Mouse (Mus musculus) layer of hippocampus, adult 18-20 months (tissue): ENCODE measurements at regions not wholly inside any gene's neighbourhood (a gene's known extent, or its start where the extent isn't known, plus 50 kb on each side); places are given as distances from the start of the nearest gene placed in this dataset.

Experiments used
- DNase-seq, 2 experiments: peaks; one replicate each; pipeline ENCODE4 v3.0.0; 2022; ENCODE audit warnings: low spot score in 2 of 2

DNA sequence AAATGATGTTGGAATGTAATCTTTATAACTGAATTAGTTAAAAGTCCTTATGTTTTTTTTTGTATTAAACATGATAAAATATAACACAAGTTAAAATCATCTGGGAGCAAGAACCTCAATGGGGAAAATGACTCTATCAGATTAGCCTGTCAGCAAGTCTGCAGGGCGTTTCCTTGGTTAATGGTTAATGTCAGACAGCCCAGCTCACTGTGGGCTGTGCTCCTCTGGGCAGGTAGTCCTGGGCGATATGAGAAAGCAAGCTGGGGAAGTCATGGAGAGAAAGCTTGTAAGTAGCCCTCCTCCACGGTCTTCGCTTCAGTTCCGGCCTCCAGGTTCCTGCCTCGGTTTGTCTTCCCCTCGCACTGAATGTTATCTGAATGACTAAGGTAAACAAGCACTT lies 379.0 kb upstream of the Prickle1 start:
- no peak for DNase-seq

- DNase-seq: no peak
Measured at GRCm38 (mm10) chr15:93972979-93973378, 377.3 kb upstream of the Prickle1 start.

GRCm38 (mm10) chr15:93961950-93962349 lies 366.3 kb upstream of the Prickle1 start:
- no peak for DNase-seq

- no peak for DNase-seq
Measured at GRCm38 (mm10) chr15:93959931-93960330, 364.2 kb upstream of the Prickle1 start.

DNA sequence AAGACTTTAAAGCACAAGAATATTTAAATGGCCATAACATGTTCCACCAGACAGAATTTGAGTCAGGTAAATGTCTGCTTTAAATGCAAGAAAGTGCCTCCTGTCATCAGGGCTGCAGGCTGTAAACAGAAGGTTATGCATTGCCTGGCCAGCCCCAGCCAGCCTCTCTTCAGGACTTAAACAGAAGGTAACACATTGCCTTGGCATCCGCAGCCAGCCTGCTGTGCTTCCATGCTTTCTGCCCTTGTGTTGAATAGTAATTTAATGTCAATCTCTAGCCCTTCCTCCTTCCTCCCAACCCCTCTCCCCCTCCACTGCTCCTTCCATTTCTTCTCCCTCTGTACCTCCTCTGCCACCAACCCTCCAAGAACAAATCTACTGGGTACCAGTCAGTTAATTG lies 362.4 kb upstream of the Prickle1 start:
- no peak for DNase-seq

- no peak for DNase-seq
Measured at GRCm38 (mm10) chr15:93956801-93957200, 361.1 kb upstream of the Prickle1 start.

- no peak for DNase-seq
Measured at GRCm38 (mm10) chr15:93953548-93953947, 357.9 kb upstream of the Prickle1 start.

- no peak for DNase-seq
Measured at GRCm38 (mm10) chr15:93950441-93950840, 354.8 kb upstream of the Prickle1 start.

- no peak for DNase-seq
Measured at GRCm38 (mm10) chr15:93948902-93949301, 353.2 kb upstream of the Prickle1 start.

- DNase-seq: no peak
Measured at GRCm38 (mm10) chr15:93943545-93943944, 347.9 kb upstream of the Prickle1 start.

DNA sequence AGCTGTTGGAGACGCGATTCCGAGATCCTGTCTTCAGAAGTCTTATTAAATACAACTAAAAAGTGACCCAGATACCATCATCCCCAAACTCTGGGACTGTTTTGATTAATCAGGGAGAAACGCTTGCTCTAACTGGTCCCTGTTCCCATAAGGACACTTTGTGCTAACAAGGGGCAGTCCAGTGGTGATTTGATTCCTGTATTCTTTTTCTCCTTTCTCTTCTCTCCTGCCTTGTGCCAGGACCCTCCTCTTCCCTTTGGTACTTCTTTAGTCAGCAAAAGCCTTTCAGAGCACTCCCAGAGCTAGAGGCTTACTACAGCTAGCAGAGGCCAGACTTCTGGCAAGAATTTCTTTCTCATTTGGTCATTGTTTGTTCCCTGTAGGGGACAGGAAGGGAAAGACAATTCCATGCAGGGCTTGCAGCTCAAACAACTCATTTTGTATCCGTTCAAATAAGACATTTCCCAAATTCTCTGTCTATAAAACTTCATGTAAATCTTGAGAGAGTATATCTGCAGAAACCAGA lies 337.3 kb upstream of the Prickle1 start:
- DNase-seq: peak in 1 of 2 experiments; percentile 8

- DNase-seq: no peak
Measured at GRCm38 (mm10) chr15:93926842-93927241, 331.2 kb upstream of the Prickle1 start.

DNA sequence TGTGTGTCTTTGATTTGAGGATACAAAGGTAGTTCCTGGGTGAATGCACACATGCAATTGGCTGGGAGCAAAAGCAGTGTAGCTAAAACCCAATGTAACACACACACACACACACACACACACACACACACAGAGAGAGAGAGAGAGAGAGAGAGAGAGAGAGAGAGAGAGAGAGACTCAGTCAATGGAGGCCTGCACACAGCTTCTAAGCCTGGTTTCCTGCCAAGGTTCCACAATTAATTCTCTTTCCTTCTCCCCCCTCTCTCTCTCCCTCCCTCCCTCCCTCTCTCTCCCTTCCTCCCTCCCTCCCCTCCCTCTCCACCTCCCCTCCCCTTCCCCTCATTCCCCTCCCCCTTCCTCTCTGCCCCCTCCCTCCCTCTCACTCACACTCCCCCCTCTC lies 330.6 kb upstream of the Prickle1 start:
- DNase-seq: no peak

- DNase-seq: no peak
Measured at GRCm38 (mm10) chr15:93921457-93922234, 326.0 kb upstream of the Prickle1 start.

DNA sequence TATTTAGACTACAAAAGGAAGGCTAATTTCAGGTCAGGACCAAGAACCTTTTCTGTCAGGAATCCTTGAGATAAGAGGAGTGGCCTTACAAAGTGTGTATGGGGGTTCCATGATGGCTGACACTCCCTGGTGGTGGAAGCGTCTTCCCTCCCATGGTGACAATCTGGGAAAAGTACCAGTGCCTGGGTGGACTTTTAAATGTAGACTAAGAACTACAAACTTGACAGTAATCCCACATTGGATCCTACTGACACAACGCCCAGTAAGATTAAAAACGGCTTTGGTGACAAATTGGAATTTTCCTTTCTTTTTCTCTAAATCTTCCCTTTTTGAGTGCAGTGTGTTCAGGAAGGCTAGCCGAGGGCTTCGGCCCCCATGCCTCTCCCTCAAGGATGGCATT lies 325.3 kb upstream of the Prickle1 start:
- DNase-seq: no peak

DNA sequence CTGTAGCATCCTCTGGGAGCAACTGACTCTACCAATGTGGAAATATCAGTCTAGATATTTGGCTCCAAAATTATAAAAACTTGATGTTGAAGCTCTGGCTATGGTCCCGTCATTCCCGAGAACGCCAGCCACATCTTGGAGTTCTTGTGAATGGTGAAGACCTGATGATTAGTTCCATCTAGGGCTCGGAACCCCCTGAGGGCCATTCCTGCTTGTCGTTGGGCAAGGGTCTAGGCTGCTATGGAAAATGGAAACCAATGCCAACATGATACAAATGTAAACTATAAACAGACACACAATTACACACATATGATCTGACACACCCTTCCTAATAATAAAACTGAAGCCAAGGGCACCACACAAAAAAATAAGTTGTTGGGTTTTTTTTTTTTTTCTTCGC lies 323.9 kb upstream of the Prickle1 start:
- DNase-seq: no peak

DNA sequence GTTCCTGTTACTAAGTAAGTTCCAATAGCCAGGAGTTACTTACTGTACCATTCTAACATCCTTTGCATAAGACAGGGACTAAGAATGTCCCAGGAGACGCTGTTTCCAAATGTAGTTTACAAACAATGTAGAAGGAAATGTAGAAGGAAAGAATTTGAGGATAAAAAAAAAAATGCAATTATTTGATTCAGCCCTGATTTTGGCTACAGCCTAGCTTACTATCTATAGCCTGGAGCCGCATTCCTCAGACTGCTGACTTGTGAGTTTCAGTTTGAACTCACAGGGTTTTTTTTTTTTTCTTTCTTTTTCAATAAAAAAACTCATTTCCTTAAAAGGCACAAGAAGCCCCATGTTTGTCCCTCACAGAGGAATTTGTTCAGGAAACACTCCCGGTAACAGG lies 321.2 kb upstream of the Prickle1 start:
- no peak for DNase-seq

- no peak for DNase-seq
Measured at GRCm38 (mm10) chr15:93913462-93913861, 317.8 kb upstream of the Prickle1 start.

DNA sequence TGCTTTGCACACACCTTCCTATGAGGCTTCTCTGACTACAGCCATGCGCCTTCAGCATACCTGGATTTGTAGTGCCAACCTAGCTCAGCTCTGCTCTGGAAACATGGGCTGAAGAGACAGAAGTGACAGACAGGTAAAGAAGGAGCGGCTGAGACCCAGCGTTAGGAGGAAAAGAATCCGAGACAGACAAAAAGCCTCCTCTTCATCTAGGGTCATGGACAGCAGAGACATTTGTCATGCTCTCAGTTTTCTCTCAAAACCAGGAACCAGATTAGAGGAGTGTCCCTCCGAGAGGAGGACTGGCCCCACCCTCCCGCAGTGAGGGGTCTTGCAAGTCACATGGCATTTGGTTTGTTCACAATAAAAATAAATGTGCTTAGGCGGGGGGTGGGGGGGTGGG lies 317.4 kb upstream of the Prickle1 start:
- DNase-seq: no peak

GRCm38 (mm10) chr15:93910981-93911431 lies 315.3 kb upstream of the Prickle1 start:
- DNase-seq: no peak

DNA sequence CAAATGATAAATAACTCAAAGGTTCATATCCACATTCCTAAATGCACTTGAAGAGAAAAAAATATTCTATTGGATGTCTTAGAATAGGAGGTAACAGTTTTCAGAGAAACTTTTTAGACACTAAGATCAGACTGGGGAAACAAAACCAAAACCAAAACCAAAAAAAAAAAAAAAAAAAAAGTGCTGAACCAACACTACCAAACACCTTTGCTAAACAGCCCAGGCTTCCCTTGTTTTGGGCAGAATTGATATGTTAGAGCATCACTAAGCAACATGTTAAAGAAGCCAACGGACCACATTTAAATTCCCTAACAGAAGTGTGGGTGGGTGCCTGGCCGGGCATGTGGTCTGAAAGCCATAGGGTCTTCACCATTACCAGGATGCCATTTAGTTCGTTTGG lies 314.5 kb upstream of the Prickle1 start:
- DNase-seq: no peak

GRCm38 (mm10) chr15:93903671-93904603 lies 308.2 kb upstream of the Prickle1 start:
- DNase-seq: no peak
